Mouse (Mus musculus) CH12F3 (cell line): Measurements from ENCODE around the gene Dnah9.

Experiments
- in situ Hi-C: fragments of 300-500 bp; cut with MboI; formaldehyde crosslinking; loops from 2 replicates; pipeline ENCODE4 v1.14.3; 2020; ENCODE audit warnings: low sequenced_read_pairs

Dnah9 gene

GRCm38 (mm10) chr11:66167801-66168651 lies at the start of gene Dnah9:
Dnah9 (minus strand) TSS chr11:66168551.
- in situ Hi-C loops = no loop called here

- in situ Hi-C loops = no loop called here
Measured at GRCm38 (mm10) chr11:66188627-66189287, 20.4 kb upstream of the Dnah9 start.

GRCm38 (mm10) chr11:66188146-66188545 lies 19.8 kb upstream of the Dnah9 start:
- in situ Hi-C loops = no loop called here

GRCm38 (mm10) chr11:66177781-66178180 lies 9.4 kb upstream of the Dnah9 start:
- in situ Hi-C loops = no loop called here

GRCm38 (mm10) chr11:66164022-66164421 lies 4.3 kb downstream of the Dnah9 start:
- in situ Hi-C loops = no loop called here

GRCm38 (mm10) chr11:66140631-66141252 lies 27.6 kb downstream of the Dnah9 start:
- in situ Hi-C loops = no loop called here

- in situ Hi-C loops = no loop called here
Measured at GRCm38 (mm10) chr11:66134826-66135225, 33.5 kb downstream of the Dnah9 start.

GRCm38 (mm10) chr11:66126150-66126549 lies 42.2 kb downstream of the Dnah9 start:
- in situ Hi-C loops = no loop called here

- in situ Hi-C loops = no loop called here
Measured at GRCm38 (mm10) chr11:66124496-66124895, 43.9 kb downstream of the Dnah9 start.

GRCm38 (mm10) chr11:66122017-66122416 lies 46.3 kb downstream of the Dnah9 start:
- in situ Hi-C loops = no loop called here

GRCm38 (mm10) chr11:66083663-66084254 lies 84.6 kb downstream of the Dnah9 start:
- in situ Hi-C loops = no loop called here

GRCm38 (mm10) chr11:66072921-66073320 lies 95.4 kb downstream of the Dnah9 start:
- in situ Hi-C loops = no loop called here

GRCm38 (mm10) chr11:66058956-66059355 lies 109.4 kb downstream of the Dnah9 start:
- in situ Hi-C loops = no loop called here

GRCm38 (mm10) chr11:66051294-66051693 lies 117.1 kb downstream of the Dnah9 start:
- in situ Hi-C loops = no loop called here

- in situ Hi-C loops = no loop called here
Measured at GRCm38 (mm10) chr11:66049146-66049545, 119.2 kb downstream of the Dnah9 start.

GRCm38 (mm10) chr11:66046594-66047193 lies 121.7 kb downstream of the Dnah9 start:
- in situ Hi-C loops = no loop called here

GRCm38 (mm10) chr11:66043635-66044034 lies 124.7 kb downstream of the Dnah9 start:
- in situ Hi-C loops = no loop called here

GRCm38 (mm10) chr11:66042531-66042930 lies 125.8 kb downstream of the Dnah9 start:
- in situ Hi-C loops = no loop called here

GRCm38 (mm10) chr11:66025728-66026127 lies 142.6 kb downstream of the Dnah9 start:
- in situ Hi-C loops = no loop called here

GRCm38 (mm10) chr11:65975871-65976270 lies 192.5 kb downstream of the Dnah9 start:
- in situ Hi-C loops = no loop called here

- in situ Hi-C loops = no loop called here
Measured at GRCm38 (mm10) chr11:65930796-65931195, 237.6 kb downstream of the Dnah9 start.
